ENCODE assay signal across 8 mouse cellular contexts in genomic region chr3:152209177-152209966, GRCm38 (mm10). TPM values are rescaled to one million over a fixed set of nuclear protein-coding genes. Genes with fewer than 3 reads are reported as not detected.
DNase-seq lines count a peak whose midpoint lies in the region; ATAC-seq and TF ChIP-seq lines count a peak whose summit lies in the region.

No protein-coding gene starts in this region.

- TF ChIP-seq EP300 in CH12.LX (IDR thresholded peaks at IDR 0.05; ENCODE audit: low read length) = no peak; the same call in 1 of the 2 replicates

- H3K27me3 ChIP-seq in erythroblast, embryonic 14.5 days (ENCODE audit: control insufficient read depth) = no peaks in the 10 kb centered on the region
- no peaks in the 10 kb centered on the region for H3K27me3 ChIP-seq in CH12.LX (replicated peaks)
- no peaks in the 10 kb centered on the region for H3K27me3 ChIP-seq in embryonic facial prominence, embryonic 11.5 days (ENCODE audit: control insufficient read depth, insufficient read depth, low read length)
- H3K27me3 ChIP-seq in hindbrain, embryonic 11.5 days (ENCODE audit: control insufficient read depth, insufficient read depth, low read length) = no peaks in the 10 kb centered on the region
- H3K27me3 ChIP-seq in neural tube, embryonic 15.5 days (replicated peaks) = no peaks in the 10 kb centered on the region

- H3K9ac ChIP-seq in CH12.LX (ENCODE audit: insufficient read depth, low read depth) = peak overlapping the region; percentile 98
- peak overlapping the region; percentile 100 for H3K9ac ChIP-seq in embryonic facial prominence, embryonic 11.5 days (replicated peaks; ENCODE audit: low read length)
- peak overlapping the region; percentile 100 for H3K9ac ChIP-seq in hindbrain, embryonic 11.5 days (ENCODE audit: low read depth, low read length)
- peak overlapping the region; percentile 99 for H3K9ac ChIP-seq in neural tube, embryonic 15.5 days (replicated peaks)

- no peak for TF ChIP-seq CTCF in CH12.LX (conservative IDR thresholded peaks at IDR 0.05 in 1 of 2, IDR thresholded peaks at IDR 0.05 in 1 of 2; ENCODE audit: low read depth in 2 of 2, low read length in 2 of 2)
- no peak for TF ChIP-seq CTCF in lung, adult 2 months (IDR thresholded peaks at IDR 0.05; ENCODE audit: insufficient read depth, low read length)

- no peak for TF ChIP-seq RAD21 in CH12.LX (IDR thresholded peaks at IDR 0.05; ENCODE audit: low read depth, low read length)

- peak overlapping the region; percentile 42 for H3K4me2 ChIP-seq in CH12.LX (ENCODE audit: insufficient read depth, low read depth, poor library complexity, severe bottlenecking)
- peak overlapping the region; percentile 48 for H3K4me2 ChIP-seq in embryonic facial prominence, embryonic 11.5 days (ENCODE audit: low read depth, low read length)
- H3K4me2 ChIP-seq in hindbrain, embryonic 11.5 days (replicated peaks; ENCODE audit: low read depth, low read length) = peak overlapping the region; percentile 64
- H3K4me2 ChIP-seq in neural tube, embryonic 15.5 days = peak overlapping the region; percentile 70

- in situ Hi-C loops in CH12.LX (cut with MboI; ENCODE audit: low pct_ligation_motif_present, low pct_unique_long_range_greater_than_20kb, low sequenced_read_pairs) = no loop called here

- DNase-seq in CH12.LX (ENCODE audit: extremely low read depth) = peak; percentile 87
- DNase-seq in embryonic facial prominence, embryonic 11.5 days (ENCODE audit: low spot score) = peak; percentile 57
- DNase-seq in hindbrain, embryonic 11.5 days (ENCODE audit: low spot score) = peak; percentile 68
- DNase-seq in lung, adult 2 months = no peak
- DNase-seq in T-cell, adult 2 months (ENCODE audit: low spot score) = no peak

- peaks cover 49% of the 10 kb centered on the region for H3K4me1 ChIP-seq in erythroblast, embryonic 14.5 days (ENCODE audit: control insufficient read depth)
- H3K4me1 ChIP-seq in CH12.LX (ENCODE audit: control insufficient read depth in 1 of 2, insufficient read depth in 2 of 2) = peaks cover 6 to 41% of the 10 kb centered on the region in 2 experiments
- peaks cover 3% of the 10 kb centered on the region; the same call in 1 of the 2 replicates for H3K4me1 ChIP-seq in embryonic facial prominence, embryonic 11.5 days (ENCODE audit: control insufficient read depth, insufficient read depth, low read length)
- peaks cover 11% of the 10 kb centered on the region; the same call in 1 of the 2 replicates for H3K4me1 ChIP-seq in hindbrain, embryonic 11.5 days (replicated peaks; ENCODE audit: control insufficient read depth, insufficient read depth, low read length)
- H3K4me1 ChIP-seq in lung, adult 2 months (ENCODE audit: control insufficient read depth, insufficient read depth, low read length) = peaks cover 14% of the 10 kb centered on the region
- peaks cover 28% of the 10 kb centered on the region for H3K4me1 ChIP-seq in neural tube, embryonic 15.5 days

- peaks cover 45% of the 10 kb centered on the region for H3K79me2 ChIP-seq in CH12.LX (replicated peaks; ENCODE audit: control insufficient read depth, extremely low read depth, insufficient read depth, poor library complexity, severe bottlenecking)

- no peak for ATAC-seq in erythroblast, adult 5-6 weeks (replicated peaks; ENCODE audit: low FRiP score, poor library complexity, severe bottlenecking)
- peak; percentile 27 for ATAC-seq in embryonic facial prominence, embryonic 11.5 days (replicated peaks; ENCODE audit: insufficient number of reproducible peaks, low FRiP score, low TSS enrichment, low read depth)
- ATAC-seq in hindbrain, embryonic 11.5 days (ENCODE audit: low FRiP score) = peak; percentile 50
- peak; percentile 51 for ATAC-seq in neural tube, embryonic 15.5 days (ENCODE audit: low FRiP score)

- peaks cover 57% of the 10 kb centered on the region for H3K36me3 ChIP-seq in erythroblast, embryonic 14.5 days (ENCODE audit: control insufficient read depth)
- peaks cover 6 to 43% of the 10 kb centered on the region in 2 experiments for H3K36me3 ChIP-seq in CH12.LX (replicated peaks in 1 of 2; ENCODE audit: control insufficient read depth in 1 of 2, insufficient read depth in 1 of 2, low read length in 1 of 2)
- no peaks in the 10 kb centered on the region for H3K36me3 ChIP-seq in embryonic facial prominence, embryonic 11.5 days (replicated peaks; ENCODE audit: control insufficient read depth, insufficient read depth, low read depth, low read length)
- H3K36me3 ChIP-seq in hindbrain, embryonic 11.5 days (ENCODE audit: control insufficient read depth, insufficient read depth, low read length) = no peaks in the 10 kb centered on the region
- H3K36me3 ChIP-seq in neural tube, embryonic 15.5 days = no peaks in the 10 kb centered on the region

- dilution Hi-C loops in CH12.LX (cut with MboI; ENCODE audit: extremely low pct_ligation_motif_present, extremely low pct_unique_long_range_greater_than_20kb, low sequenced_read_pairs) = no loop called here

- 5% methylated on average over 25 of the region's 25 CpGs for WGBS in embryonic facial prominence, embryonic 11.5 days
- WGBS in hindbrain, embryonic 11.5 days = 8% methylated on average over 25 of the region's 25 CpGs
- WGBS in lung, adult 2 months = 3% methylated on average over 25 of the region's 25 CpGs
- 4% methylated on average over 25 of the region's 25 CpGs for WGBS in neural tube, embryonic 15.5 days

- H3K27ac ChIP-seq in CH12.LX (ENCODE audit: insufficient read depth, low read depth) = peak overlapping the region; percentile 91
- peak overlapping the region; percentile 99 for H3K27ac ChIP-seq in embryonic facial prominence, embryonic 11.5 days (replicated peaks; ENCODE audit: low read depth, low read length)
- H3K27ac ChIP-seq in hindbrain, embryonic 11.5 days (ENCODE audit: low read depth, low read length) = peak overlapping the region; percentile 100
- peak overlapping the region; percentile 100 for H3K27ac ChIP-seq in neural tube, embryonic 15.5 days (replicated peaks)

- H3K9me3 ChIP-seq in erythroblast, embryonic 14.5 days (ENCODE audit: control insufficient read depth, low read length) = no peaks in the 10 kb centered on the region
- no peaks in the 10 kb centered on the region for H3K9me3 ChIP-seq in CH12.LX (replicated peaks; ENCODE audit: low read length)
- no peaks in the 10 kb centered on the region for H3K9me3 ChIP-seq in embryonic facial prominence, embryonic 11.5 days (replicated peaks; ENCODE audit: control insufficient read depth, low read length)
- H3K9me3 ChIP-seq in hindbrain, embryonic 11.5 days (ENCODE audit: control insufficient read depth, low read length) = no peaks in the 10 kb centered on the region
- no peaks in the 10 kb centered on the region for H3K9me3 ChIP-seq in neural tube, embryonic 15.5 days (replicated peaks)

- no peak; the same call in 1 of the 2 replicates for TF ChIP-seq POLR2A in CH12.LX (IDR thresholded peaks at IDR 0.05; ENCODE audit: low read depth, low read length)
- TF ChIP-seq POLR2A in lung, adult 2 months (IDR thresholded peaks at IDR 0.05; ENCODE audit: borderline replicate concordance, extremely low read depth, low read depth, low read length) = no peak

- peak overlapping the region; percentile 79 for H3K4me3 ChIP-seq in erythroblast, embryonic 14.5 days (replicated peaks)
- H3K4me3 ChIP-seq in CH12.LX (replicated peaks in 1 of 3; ENCODE audit: low read depth in 2 of 3, low read length in 2 of 3, poor library complexity in 1 of 3) = peak overlapping the region; percentile 84 to 94 (median 93)
- H3K4me3 ChIP-seq in embryonic facial prominence, embryonic 11.5 days (ENCODE audit: low read depth, low read length) = peak overlapping the region; percentile 97
- H3K4me3 ChIP-seq in hindbrain, embryonic 11.5 days (ENCODE audit: low read depth, low read length) = peak overlapping the region; percentile 98
- H3K4me3 ChIP-seq in lung, adult 2 months (replicated peaks; ENCODE audit: extremely low read depth, low read depth, low read length) = peak overlapping the region; percentile 85
- peak overlapping the region; percentile 94 for H3K4me3 ChIP-seq in neural tube, embryonic 15.5 days (replicated peaks)

RNA-seq across cellular contexts. Expression of gene Dnajb4, which starts 0.7 kb away (rescaled TPM):
- polyA plus RNA-seq in erythroblast, embryonic 14.5 days (2012) = 0.78 and 0.87 TPM in 2 replicates
- total RNA-seq in erythroblast, adult 5-6 weeks (2015; ENCODE audit: low replicate concordance) = 166 and 217 TPM in 2 replicates
- total RNA-seq in erythroblast, adult 5-6 weeks (2017; ENCODE audit: low replicate concordance) = 316 and 353 TPM in 2 replicates
- total RNA-seq in CH12.LX (2012; rRNA removed) (11.7 and 14.9 TPM in 2 replicates), CH12.LX (2014; rRNA removed) (26.4 and 30.0 TPM in 2 replicates)
- 17.7 and 19.5 TPM in 2 replicates for polyA plus RNA-seq in CH12.LX (2012; ENCODE audit: insufficient read length, low read depth)
- polyA plus RNA-seq in embryonic facial prominence, embryonic 11.5 days (2014; fragmentation: Nextera tagmentation; extraction: Ambion mirVana) = 31.1 and 32.6 TPM in 2 replicates
- polyA plus RNA-seq in hindbrain, embryonic 11.5 days (2014; fragmentation: Nextera tagmentation; extraction: Ambion mirVana) = 28.9 and 29.1 TPM in 2 replicates
- 3.8 and 8.3 TPM in 2 replicates for polyA plus RNA-seq in lung, adult 2 months (2012; rRNA removed)
- 45.6 and 48.7 TPM in 2 replicates for polyA plus RNA-seq in neural tube, embryonic 15.5 days (2015; fragmentation: Nextera tagmentation; extraction: Ambion mirVana)

RNA-seq across cellular contexts. Expression of gene Fubp1, which starts 0.8 kb away (rescaled TPM):
- 27.0 and 29.1 TPM in 2 replicates for polyA plus RNA-seq in erythroblast, embryonic 14.5 days (2012)
- 48.9 and 97.6 TPM in 2 replicates for total RNA-seq in erythroblast, adult 5-6 weeks (2015; ENCODE audit: low replicate concordance)
- 108 and 142 TPM in 2 replicates for total RNA-seq in erythroblast, adult 5-6 weeks (2017; ENCODE audit: low replicate concordance)
- total RNA-seq in CH12.LX (2012; rRNA removed) = 214 and 306 TPM in 2 replicates
- 333 and 398 TPM in 2 replicates for total RNA-seq in CH12.LX (2014; rRNA removed)
- polyA plus RNA-seq in CH12.LX (2012; ENCODE audit: insufficient read length, low read depth) = 224 and 237 TPM in 2 replicates
- 419 and 482 TPM in 2 replicates for polyA plus RNA-seq in embryonic facial prominence, embryonic 11.5 days (2014; fragmentation: Nextera tagmentation; extraction: Ambion mirVana)
- 424 and 450 TPM in 2 replicates for polyA plus RNA-seq in hindbrain, embryonic 11.5 days (2014; fragmentation: Nextera tagmentation; extraction: Ambion mirVana)
- polyA plus RNA-seq in lung, adult 2 months (2012; rRNA removed) = 59.9 and 66.2 TPM in 2 replicates
- polyA plus RNA-seq in neural tube, embryonic 15.5 days (2015; fragmentation: Nextera tagmentation; extraction: Ambion mirVana) = 184 and 185 TPM in 2 replicates

RNA-seq across cellular contexts. Expression of gene Gipc2, which starts 43.3 kb away (rescaled TPM):
- polyA plus RNA-seq in erythroblast, embryonic 14.5 days (2012) = not detected in 2 replicates
- total RNA-seq in erythroblast, adult 5-6 weeks (2015; ENCODE audit: low replicate concordance) = not detected in 2 replicates
- total RNA-seq in erythroblast, adult 5-6 weeks (2017; ENCODE audit: low replicate concordance) = 2.4 and 4.7 TPM in 2 replicates
- 0.38 TPM in 1 of 2 replicates, not detected in the other for total RNA-seq in CH12.LX (2012; rRNA removed)
- total RNA-seq in CH12.LX (2014; rRNA removed) = 0.24 TPM in 1 of 2 replicates, not detected in the other
- 1.2 and 1.7 TPM in 2 replicates for polyA plus RNA-seq in CH12.LX (2012; ENCODE audit: insufficient read length, low read depth)
- polyA plus RNA-seq in embryonic facial prominence, embryonic 11.5 days (2014; fragmentation: Nextera tagmentation; extraction: Ambion mirVana) = 4.2 TPM in 2 replicates
- polyA plus RNA-seq in hindbrain, embryonic 11.5 days (2014; fragmentation: Nextera tagmentation; extraction: Ambion mirVana) = 3.1 and 5.0 TPM in 2 replicates
- polyA plus RNA-seq in lung, adult 2 months (2012; rRNA removed) = 20.1 and 36.6 TPM in 2 replicates
- polyA plus RNA-seq in neural tube, embryonic 15.5 days (2015; fragmentation: Nextera tagmentation; extraction: Ambion mirVana) = 11.4 and 19.3 TPM in 2 replicates

RNA-seq across cellular contexts. Expression of gene Nexn, which starts 56.8 kb away (rescaled TPM):
- polyA plus RNA-seq in erythroblast, embryonic 14.5 days (2012) = not detected in 2 replicates
- total RNA-seq in erythroblast, adult 5-6 weeks (2015; ENCODE audit: low replicate concordance) = not detected in 2 replicates
- total RNA-seq in erythroblast, adult 5-6 weeks (2017; ENCODE audit: low replicate concordance) = not detected in 2 replicates
- total RNA-seq in CH12.LX (2012; rRNA removed) (0.08 TPM in 2 replicates), CH12.LX (2014; rRNA removed) (not detected in 2 replicates)
- polyA plus RNA-seq in CH12.LX (2012; ENCODE audit: insufficient read length, low read depth) = 0.17 and 0.67 TPM in 2 replicates
- 4.9 and 5.3 TPM in 2 replicates for polyA plus RNA-seq in embryonic facial prominence, embryonic 11.5 days (2014; fragmentation: Nextera tagmentation; extraction: Ambion mirVana)
- polyA plus RNA-seq in hindbrain, embryonic 11.5 days (2014; fragmentation: Nextera tagmentation; extraction: Ambion mirVana) = 5.4 and 6.1 TPM in 2 replicates
- polyA plus RNA-seq in lung, adult 2 months (2012; rRNA removed) = 0.34 and 1.1 TPM in 2 replicates
- polyA plus RNA-seq in neural tube, embryonic 15.5 days (2015; fragmentation: Nextera tagmentation; extraction: Ambion mirVana) = 2.4 and 5.9 TPM in 2 replicates

Comparison
In these comparisons a context has a peak if more than half of its experiments do, and no peak if none do; other contexts are left out.
1. DNase-seq: peak in CH12.LX (single experiment), embryonic facial prominence, embryonic 11.5 days (single experiment) and hindbrain, embryonic 11.5 days (single experiment); none in lung, adult 2 months (single experiment) and T-cell, adult 2 months (single experiment).
2. Peak in every context shown above with its lines, with median percentiles within 50 percentile points of each other: H3K4me3 ChIP-seq, H3K27ac ChIP-seq, H3K4me2 ChIP-seq and H3K9ac ChIP-seq.